Mouse (Mus musculus) neutrophil, adult 5-6 weeks (primary cell): ENCODE results near the gene Speer4f2. TPM values are rescaled to one million over a fixed set of nuclear protein-coding genes. Genes with fewer than 3 reads are reported as not detected.
"Not testable (repeated sequence)": the region's sequence is repeated elsewhere in the genome, so short reads cannot be mapped to it uniquely, and the experiment has no call there.

Experiments used
- ATAC-seq: fragments of 151-379, 151-347 bp; 2 replicates; pipeline ENCODE4 v1.8.0; 2017; ENCODE audit warnings: mild to moderate bottlenecking, moderate TSS enrichment; ENCODE audit not compliant: insufficient number of reproducible peaks, poor library complexity, low FRiP score, severe bottlenecking; ENCODE audit errors: extremely low read depth
- total RNA-seq: library from RNA; stranded (forward); fragments of 200-1000 nt; gene quantifications from 2 replicates; pipeline ENCODE4 v1.2.3, GENCODE M21; 2017

Speer4f2 gene
- total RNA-seq = not detected in 2 replicates

- ATAC-seq = not testable (repeated sequence)
Measured at GRCm38 (mm10) chr5:17372880-17373279, at the start of gene Speer4f2. Speer4f2 (plus strand) TSS chr5:17373180.

GRCm38 (mm10) chr5:17328946-17329566, 43.9 kb upstream of the Speer4f2 start:
- ATAC-seq = no peak

GRCm38 (mm10) chr5:17334836-17335235, 38.1 kb upstream of the Speer4f2 start:
- no peak for ATAC-seq

- not testable (repeated sequence) for ATAC-seq
Measured at GRCm38 (mm10) chr5:17345741-17346140, 27.2 kb upstream of the Speer4f2 start.

- no peak for ATAC-seq
Measured at GRCm38 (mm10) chr5:17359394-17359999, 13.5 kb upstream of the Speer4f2 start.

GRCm38 (mm10) chr5:17389926-17390325, 16.9 kb downstream of the Speer4f2 start:
- ATAC-seq = no peak

- no peak for ATAC-seq
Measured at GRCm38 (mm10) chr5:17391207-17391606, 18.2 kb downstream of the Speer4f2 start.

GRCm38 (mm10) chr5:17400571-17400970, 27.6 kb downstream of the Speer4f2 start:
- no peak for ATAC-seq

GRCm38 (mm10) chr5:17401206-17402077, 28.5 kb downstream of the Speer4f2 start:
- no peak for ATAC-seq

GRCm38 (mm10) chr5:17402330-17403125, 29.5 kb downstream of the Speer4f2 start:
- no peak for ATAC-seq

GRCm38 (mm10) chr5:17403584-17403983, 30.6 kb downstream of the Speer4f2 start:
- no peak for ATAC-seq

- no peak for ATAC-seq
Measured at GRCm38 (mm10) chr5:17408924-17409660, 36.1 kb downstream of the Speer4f2 start.

GRCm38 (mm10) chr5:17417201-17417600, 44.2 kb downstream of the Speer4f2 start:
- ATAC-seq = no peak

- ATAC-seq = no peak
Measured at GRCm38 (mm10) chr5:17419215-17419820, 46.3 kb downstream of the Speer4f2 start.

GRCm38 (mm10) chr5:17419921-17420320, 46.9 kb downstream of the Speer4f2 start:
- ATAC-seq = no peak

- no peak for ATAC-seq
Measured at GRCm38 (mm10) chr5:17422225-17422624, 49.2 kb downstream of the Speer4f2 start.

- no peak for ATAC-seq
Measured at GRCm38 (mm10) chr5:17426930-17427329, 54.0 kb downstream of the Speer4f2 start.
